Mouse (Mus musculus): ENCODE data around the gene Mrpl49. TPM values are rescaled to one million over a fixed set of nuclear protein-coding genes. Genes with fewer than 3 reads are reported as not detected.

The Mrpl49 gene
- total RNA-seq, 2 experiments from 2014 or later: 24.6 to 30.9 TPM

- TF ChIP-seq CTCF (IDR thresholded peaks at IDR 0.05): no peak
- no peak within 1 kb of the TSS for H3K27ac ChIP-seq
- no peak for DNase-seq
- intact Hi-C loops (cut with DNase I): no loop called here
- H3K4me3 ChIP-seq: no peak within 1 kb of the TSS
Observed at GRCm38 (mm10) chr19:6079983-6080480, 22.4 kb upstream of the Mrpl49 start, which contains the start of gene Tmem262. Gene Tmem262, plus strand, starts transcription at chr19:6080033.

GRCm38 (mm10) chr19:6076564-6077393 lies 19.2 kb upstream of the Mrpl49 start, which contains the start of gene Vps51:
Gene Vps51, minus strand, starts transcription at chr19:6077231.
- intact Hi-C loops (cut with DNase I): loop anchor here (2.0 kb wide), 1 partner anchor 16 kb away; the partner anchor contains the start of gene Znhit2
- Histone ChIP-seq H3K4me3 (peak within 1 kb of the TSS; percentile 75), H3K27ac (peak within 1 kb of the TSS; percentile 94)
- TF ChIP-seq CTCF (IDR thresholded peaks at IDR 0.05): no peak
- peak; percentile 88 for DNase-seq

GRCm38 (mm10) chr19:6073889-6074288 lies 16.3 kb upstream of the Mrpl49 start:
- TF ChIP-seq CTCF (IDR thresholded peaks at IDR 0.05): no peak
- DNase-seq: no peak
- intact Hi-C loops (cut with DNase I): no loop called here
- H3K27ac ChIP-seq: no peak overlapping the region
- no peak overlapping the region for H3K4me3 ChIP-seq

GRCm38 (mm10) chr19:6071261-6071660 lies 13.7 kb upstream of the Mrpl49 start:
- no peak for DNase-seq
- no peak for TF ChIP-seq CTCF (IDR thresholded peaks at IDR 0.05)
- H3K27ac ChIP-seq: no peak overlapping the region
- intact Hi-C loops (cut with DNase I): no loop called here
- H3K4me3 ChIP-seq: no peak overlapping the region

- intact Hi-C loops (cut with DNase I): no loop called here
- DNase-seq: no peak
- Histone ChIP-seq H3K27ac (no peak overlapping the region), H3K4me3 (no peak overlapping the region)
- no peak for TF ChIP-seq CTCF (IDR thresholded peaks at IDR 0.05)
Observed at GRCm38 (mm10) chr19:6070571-6071250, 13.1 kb upstream of the Mrpl49 start.

GRCm38 (mm10) chr19:6069851-6070250 lies 12.3 kb upstream of the Mrpl49 start:
- intact Hi-C loops (cut with DNase I): no loop called here
- no peak for DNase-seq
- no peak overlapping the region for H3K4me3 ChIP-seq
- TF ChIP-seq CTCF (IDR thresholded peaks at IDR 0.05): no peak
- H3K27ac ChIP-seq: no peak overlapping the region

GRCm38 (mm10) chr19:6068951-6069350 lies 11.4 kb upstream of the Mrpl49 start:
- intact Hi-C loops (cut with DNase I): no loop called here

GRCm38 (mm10) chr19:6067724-6068415 lies 10.3 kb upstream of the Mrpl49 start, which contains the start of gene Tm7sf2:
Gene Tm7sf2, minus strand, starts transcription at chr19:6068373.
- intact Hi-C loops (cut with DNase I): no loop called here
- peak; percentile 95 for DNase-seq
- peak within 1 kb of the TSS; percentile 66 for H3K4me3 ChIP-seq
- no peak for TF ChIP-seq CTCF (IDR thresholded peaks at IDR 0.05)
- H3K27ac ChIP-seq: peak within 1 kb of the TSS; percentile 67

More at GRCm38 (mm10) chr19:6068951-6069350, 11.4 kb upstream of the Mrpl49 start:
- DNase-seq: no peak
- no peak overlapping the region for H3K4me3 ChIP-seq
- no peak for TF ChIP-seq CTCF (IDR thresholded peaks at IDR 0.05)
- no peak overlapping the region for H3K27ac ChIP-seq

GRCm38 (mm10) chr19:6067011-6067723 lies 9.6 kb upstream of the Mrpl49 start:
- Histone ChIP-seq H3K27ac (peak overlapping the region; percentile 67), H3K4me3 (peak overlapping the region; percentile 66)
- peak; percentile 87 for DNase-seq
- intact Hi-C loops (cut with DNase I): no loop called here
- TF ChIP-seq CTCF (IDR thresholded peaks at IDR 0.05): peak; percentile 89

- DNase-seq: no peak
- TF ChIP-seq CTCF (IDR thresholded peaks at IDR 0.05): no peak
- peak overlapping the region; percentile 66 for H3K4me3 ChIP-seq
- peak overlapping the region; percentile 67 for H3K27ac ChIP-seq
- intact Hi-C loops (cut with DNase I): no loop called here
Observed at GRCm38 (mm10) chr19:6066571-6066970, 9.0 kb upstream of the Mrpl49 start.

- no peak for DNase-seq
- no peak overlapping the region for H3K27ac ChIP-seq
- H3K4me3 ChIP-seq: no peak overlapping the region
- TF ChIP-seq CTCF (IDR thresholded peaks at IDR 0.05): no peak
- intact Hi-C loops (cut with DNase I): no loop called here
Observed at GRCm38 (mm10) chr19:6063081-6063480, 5.5 kb upstream of the Mrpl49 start.

- peak overlapping the region; percentile 90 for H3K27ac ChIP-seq
- no peak for DNase-seq
- intact Hi-C loops (cut with DNase I): no loop called here
- peak overlapping the region; percentile 99 for H3K4me3 ChIP-seq
- TF ChIP-seq CTCF (IDR thresholded peaks at IDR 0.05): no peak
Observed at GRCm38 (mm10) chr19:6062418-6062817, 4.8 kb upstream of the Mrpl49 start.
